Mouse (Mus musculus) hindbrain, embryonic 12.5 days (tissue): ENCODE measurements around the gene Slc6a20b. TPM values are rescaled to one million over a fixed set of nuclear protein-coding genes. Genes with fewer than 3 reads are reported as not detected.
"Not testable (repeated sequence)": the region's sequence is repeated elsewhere in the genome, so short reads cannot be mapped to it uniquely, and the experiment has no call there.

Experiments used
- ATAC-seq: fragments of 200-750 bp; cut with Nextera tagmentation; 2 replicates; pipeline ENCODE4 v1.8.0; 2017; ENCODE audit warnings: moderate TSS enrichment; ENCODE audit not compliant: low FRiP score
- H3K27ac ChIP-seq: fragments of 300-500 bp; sonication (generic); 2 replicates; pipeline ENCODE4 v1.5.1; 2016; ENCODE audit warnings: mild to moderate bottlenecking
- H3K27me3 ChIP-seq: fragments of 300-500 bp; sonication (generic); 2 replicates; pipeline ENCODE4 v1.6.1; 2016; ENCODE audit warnings: mild to moderate bottlenecking
- H3K36me3 ChIP-seq: fragments of 300-500 bp; sonication (generic); 2 replicates; pipeline ENCODE4 v1.6.1; 2016; ENCODE audit warnings: mild to moderate bottlenecking
- H3K4me1 ChIP-seq: fragments of 300-500 bp; sonication (generic); 2 replicates; pipeline ENCODE4 v1.6.1; 2016
- H3K4me2 ChIP-seq: fragments of 300-500 bp; sonication (generic); replicated peaks from 2 replicates; pipeline ENCODE4 v1.6.1; 2016; ENCODE audit warnings: mild to moderate bottlenecking
- H3K4me3 ChIP-seq: fragments of 300-500 bp; sonication (generic); 2 replicates; pipeline ENCODE4 v1.5.1; 2016; ENCODE audit warnings: mild to moderate bottlenecking
- H3K9ac ChIP-seq: fragments of 300-500 bp; sonication (generic); 2 replicates; pipeline ENCODE4 v1.6.1; 2016; ENCODE audit warnings: mild to moderate bottlenecking, moderate library complexity
- H3K9me3 ChIP-seq: fragments of 300-500 bp; sonication (generic); replicated peaks from 2 replicates; pipeline ENCODE4 v1.6.1; 2016; ENCODE audit warnings: mild to moderate bottlenecking
- WGBS: fragments of 180-500 bp; shearing (Covaris S2); methylation state at CpG from one replicate; pipeline ENCODE4 v1.1.7; 2016; 5-methylcytosine and 5-hydroxymethylcytosine counted together
- polyA plus RNA-seq: library from polyadenylated mRNA; unstranded; fragments of >200 nt; fragmentation: Nextera tagmentation; extraction: Ambion mirVana; gene quantifications from 2 replicates; pipeline ENCODE4 v1.2.1, GENCODE M21; 2016

The Slc6a20b gene
- 0.27 and 0.38 TPM in 2 replicates for polyA plus RNA-seq

GRCm38 (mm10) chr9:123632281-123632680, at the start of gene Slc6a20b:
TSS of gene Slc6a20b (minus strand) at chr9:123632565.
- WGBS: 85% methylated on average over 6 of the region's 6 CpGs
- Histone ChIP-seq H3K36me3 (no peaks in the 10 kb centered on the region), H3K4me1 (no peaks in the 10 kb centered on the region), H3K9ac (no peak within 1 kb of the TSS), H3K9me3 (no peaks in the 10 kb centered on the region), H3K27me3 (no peaks in the 10 kb centered on the region), H3K27ac (no peak within 1 kb of the TSS), H3K4me2 (no peak within 1 kb of the TSS), H3K4me3 (no peak within 1 kb of the TSS)
- no peak for ATAC-seq

GRCm38 (mm10) chr9:123679198-123679597, 46.8 kb upstream of the Slc6a20b start:
- no peak for ATAC-seq
- Histone ChIP-seq H3K27ac (no peak overlapping the region), H3K4me1 (peaks cover 7% of the 10 kb centered on the region), H3K27me3 (peaks cover 51% of the 10 kb centered on the region), H3K36me3 (no peaks in the 10 kb centered on the region), H3K9me3 (no peaks in the 10 kb centered on the region), H3K4me3 (peak overlapping the region; percentile 42; the same call in 1 of the 2 replicates), H3K4me2 (peak overlapping the region; percentile 70), H3K9ac (no peak overlapping the region)
- WGBS: 28% methylated on average over 2 of the region's 2 CpGs

GRCm38 (mm10) chr9:123678327-123679105, 46.2 kb upstream of the Slc6a20b start, which contains the start of the genes Ccr9 and Slc6a20a:
TSS of gene Ccr9 (plus strand) at chr9:123678439.
TSS of gene Slc6a20a (minus strand) at chr9:123678885.
- Histone ChIP-seq H3K9me3 (no peaks in the 10 kb centered on the region), H3K27me3 (peaks cover 51% of the 10 kb centered on the region), H3K27ac (no peak within 1 kb of the TSS), H3K4me1 (peaks cover 7% of the 10 kb centered on the region), H3K4me2 (peak within 1 kb of the TSS; percentile 70), H3K36me3 (no peaks in the 10 kb centered on the region), H3K9ac (0 out of 2 replicates have a peak within 1 kb of the TSS, but pooled peaks have one; percentile 25), H3K4me3 (peak within 1 kb of the TSS; percentile 42)
- WGBS: 1% methylated on average over 73 of the region's 73 CpGs
- peak; percentile 40; the same call in 1 of the 2 replicates for ATAC-seq

- 59% methylated on average over 5 of the region's 5 CpGs for WGBS
- H3K36me3 ChIP-seq: no peaks in the 10 kb centered on the region
- H3K4me2 ChIP-seq: no peak overlapping the region
- H3K9ac ChIP-seq: no peak overlapping the region
- H3K27me3 ChIP-seq: no peaks in the 10 kb centered on the region
- no peak overlapping the region for H3K4me3 ChIP-seq
- no peaks in the 10 kb centered on the region for H3K4me1 ChIP-seq
- H3K27ac ChIP-seq: no peak overlapping the region
- H3K9me3 ChIP-seq: no peaks in the 10 kb centered on the region
- no peak for ATAC-seq
Observed at GRCm38 (mm10) chr9:123665645-123666044, 33.3 kb upstream of the Slc6a20b start.

- ATAC-seq, H3K4me3 ChIP-seq, H3K4me1 ChIP-seq, H3K9ac ChIP-seq, H3K36me3 ChIP-seq, H3K27me3 ChIP-seq, H3K27ac ChIP-seq, H3K4me2 ChIP-seq, H3K9me3 ChIP-seq: not testable (repeated sequence)
- 87% methylated on average over 18 of the region's 18 CpGs for WGBS
Observed at GRCm38 (mm10) chr9:123659986-123660676, 27.8 kb upstream of the Slc6a20b start.

GRCm38 (mm10) chr9:123658981-123659380, 26.6 kb upstream of the Slc6a20b start:
- H3K4me2 ChIP-seq: no peak overlapping the region
- no peaks in the 10 kb centered on the region for H3K4me1 ChIP-seq
- H3K27ac ChIP-seq: no peak overlapping the region
- ATAC-seq: no peak
- H3K4me3 ChIP-seq: no peak overlapping the region
- no peaks in the 10 kb centered on the region for H3K9me3 ChIP-seq
- H3K9ac ChIP-seq: no peak overlapping the region
- H3K27me3 ChIP-seq: no peaks in the 10 kb centered on the region
- no peaks in the 10 kb centered on the region for H3K36me3 ChIP-seq

GRCm38 (mm10) chr9:123657457-123657856, 25.1 kb upstream of the Slc6a20b start:
- WGBS: 88% methylated on average over 3 of the region's 3 CpGs
- Histone ChIP-seq H3K9ac (no peak overlapping the region), H3K4me1 (no peaks in the 10 kb centered on the region), H3K9me3 (no peaks in the 10 kb centered on the region), H3K4me3 (no peak overlapping the region), H3K4me2 (no peak overlapping the region), H3K27ac (no peak overlapping the region), H3K36me3 (no peaks in the 10 kb centered on the region), H3K27me3 (no peaks in the 10 kb centered on the region)
- no peak for ATAC-seq

GRCm38 (mm10) chr9:123651369-123651768, 19.0 kb upstream of the Slc6a20b start:
- Histone ChIP-seq H3K9ac (no peak overlapping the region), H3K4me2 (no peak overlapping the region), H3K27me3 (no peaks in the 10 kb centered on the region), H3K4me1 (no peaks in the 10 kb centered on the region), H3K4me3 (no peak overlapping the region), H3K27ac (no peak overlapping the region), H3K36me3 (no peaks in the 10 kb centered on the region), H3K9me3 (no peaks in the 10 kb centered on the region)
- WGBS: 57% methylated on average over 4 of the region's 4 CpGs
- no peak for ATAC-seq

- Histone ChIP-seq H3K9me3 (no peaks in the 10 kb centered on the region), H3K9ac (no peak overlapping the region), H3K4me2 (no peak overlapping the region), H3K27me3 (no peaks in the 10 kb centered on the region), H3K4me1 (no peaks in the 10 kb centered on the region), H3K4me3 (no peak overlapping the region), H3K36me3 (no peaks in the 10 kb centered on the region), H3K27ac (no peak overlapping the region)
- ATAC-seq: no peak
- 92% methylated on average over 2 of the region's 2 CpGs for WGBS
Observed at GRCm38 (mm10) chr9:123649785-123650511, 17.6 kb upstream of the Slc6a20b start.

- Histone ChIP-seq H3K4me1 (no peaks in the 10 kb centered on the region), H3K36me3 (no peaks in the 10 kb centered on the region), H3K4me3 (no peak overlapping the region), H3K4me2 (no peak overlapping the region), H3K27me3 (no peaks in the 10 kb centered on the region), H3K27ac (no peak overlapping the region), H3K9ac (no peak overlapping the region), H3K9me3 (no peaks in the 10 kb centered on the region)
- ATAC-seq: no peak
- WGBS: 88% methylated on average over 1 of the region's 1 CpGs
Observed at GRCm38 (mm10) chr9:123640106-123640505, 7.7 kb upstream of the Slc6a20b start.

GRCm38 (mm10) chr9:123638668-123639089, 6.3 kb upstream of the Slc6a20b start:
- ATAC-seq: no peak
- H3K36me3 ChIP-seq: no peaks in the 10 kb centered on the region
- no peak overlapping the region for H3K4me3 ChIP-seq
- H3K27me3 ChIP-seq: no peaks in the 10 kb centered on the region
- no peak overlapping the region for H3K27ac ChIP-seq
- H3K9ac ChIP-seq: no peak overlapping the region
- no peaks in the 10 kb centered on the region for H3K9me3 ChIP-seq
- 78% methylated on average over 1 of the region's 1 CpGs for WGBS
- H3K4me2 ChIP-seq: no peak overlapping the region
- H3K4me1 ChIP-seq: no peaks in the 10 kb centered on the region

GRCm38 (mm10) chr9:123638231-123638630, 5.9 kb upstream of the Slc6a20b start:
- Histone ChIP-seq H3K9me3 (no peaks in the 10 kb centered on the region), H3K36me3 (no peaks in the 10 kb centered on the region), H3K9ac (no peak overlapping the region), H3K4me1 (no peaks in the 10 kb centered on the region), H3K4me3 (no peak overlapping the region), H3K4me2 (no peak overlapping the region), H3K27me3 (no peaks in the 10 kb centered on the region), H3K27ac (no peak overlapping the region)
- no peak for ATAC-seq
